Mouse (Mus musculus): ENCODE results near the gene Plpp3. TPM values are rescaled to one million over a fixed set of nuclear protein-coding genes. Genes with fewer than 3 reads are reported as not detected.

Plpp3 gene
- polyA plus RNA-seq, 1 experiment, result 7.0 TPM

GRCm38 (mm10) chr4:105253453-105254341, 96.5 kb downstream of the Plpp3 start:
- no peaks in the 10 kb centered on the region for H3K79me2 ChIP-seq (ENCODE audit: control insufficient read depth, insufficient read depth)
- H3K36me3 ChIP-seq (ENCODE audit: control insufficient read depth, insufficient read depth), result no peaks in the 10 kb centered on the region
- no peaks in the 10 kb centered on the region for H3K27me3 ChIP-seq (ENCODE audit: control insufficient read depth, insufficient read depth, insufficient read length)
- no peak overlapping the region for H3K4me3 ChIP-seq (ENCODE audit: insufficient read depth, poor library complexity, severe bottlenecking)
- no peak for TF ChIP-seq MYOD1 (IDR thresholded peaks at IDR 0.05; ENCODE audit: control insufficient read depth, insufficient read length, low read depth)
- TF ChIP-seq MYOG (IDR thresholded peaks at IDR 0.05; ENCODE audit: control insufficient read depth, extremely low read depth, insufficient read length), result no peak
- TF ChIP-seq MAX (IDR thresholded peaks at IDR 0.05), result no peak
- TF ChIP-seq CTCF (IDR thresholded peaks at IDR 0.05; ENCODE audit: control insufficient read depth, insufficient read depth, insufficient read length), result no peak
- no peak for TF ChIP-seq USF1 (IDR thresholded peaks at IDR 0.05; ENCODE audit: low read depth)
- no peak for TF ChIP-seq CEBPB (IDR thresholded peaks at IDR 0.05; ENCODE audit: low read depth)
- no peak for TF ChIP-seq FOSL1 (IDR thresholded peaks at IDR 0.05; ENCODE audit: insufficient read depth, low read length, poor library complexity, severe bottlenecking)
- H3ac ChIP-seq (ENCODE audit: control insufficient read depth, insufficient read length, low read depth), result no peak overlapping the region
- no peaks in the 10 kb centered on the region for H3K79me3 ChIP-seq (ENCODE audit: low read depth)

- no peak for TF ChIP-seq CEBPB (IDR thresholded peaks at IDR 0.05; ENCODE audit: low read depth)
- TF ChIP-seq CTCF (IDR thresholded peaks at IDR 0.05; ENCODE audit: control insufficient read depth, insufficient read depth, insufficient read length), result no peak
- no peak for TF ChIP-seq MYOG (IDR thresholded peaks at IDR 0.05; ENCODE audit: control insufficient read depth, extremely low read depth, insufficient read length)
- TF ChIP-seq FOSL1 (IDR thresholded peaks at IDR 0.05; ENCODE audit: insufficient read depth, low read length, poor library complexity, severe bottlenecking), result no peak
- no peak for TF ChIP-seq USF1 (IDR thresholded peaks at IDR 0.05; ENCODE audit: low read depth)
- no peak for TF ChIP-seq MAX (IDR thresholded peaks at IDR 0.05)
- Histone ChIP-seq H3K27me3 (ENCODE audit: control insufficient read depth, insufficient read depth, insufficient read length) (no peaks in the 10 kb centered on the region), H3K79me2 (ENCODE audit: control insufficient read depth, insufficient read depth) (no peaks in the 10 kb centered on the region), H3K36me3 (ENCODE audit: control insufficient read depth, insufficient read depth) (no peaks in the 10 kb centered on the region), H3ac (ENCODE audit: control insufficient read depth, insufficient read length, low read depth) (no peak overlapping the region), H3K4me3 (ENCODE audit: insufficient read depth, poor library complexity, severe bottlenecking) (no peak overlapping the region), H3K79me3 (ENCODE audit: low read depth) (no peaks in the 10 kb centered on the region)
These were observed 97.2 kb downstream of the Plpp3 start for GRCm38 (mm10) chr4:105254365-105254764.

GRCm38 (mm10) chr4:105255185-105255584, 98.0 kb downstream of the Plpp3 start:
- no peaks in the 10 kb centered on the region for H3K27me3 ChIP-seq (ENCODE audit: control insufficient read depth, insufficient read depth, insufficient read length)
- no peaks in the 10 kb centered on the region for H3K79me2 ChIP-seq (ENCODE audit: control insufficient read depth, insufficient read depth)

GRCm38 (mm10) chr4:105257667-105258560, 100.8 kb downstream of the Plpp3 start:
- no peaks in the 10 kb centered on the region for H3K36me3 ChIP-seq (ENCODE audit: control insufficient read depth, insufficient read depth)
- TF ChIP-seq MYOG (IDR thresholded peaks at IDR 0.05; ENCODE audit: control insufficient read depth, extremely low read depth, insufficient read length), result no peak
- no peak for TF ChIP-seq CTCF (IDR thresholded peaks at IDR 0.05; ENCODE audit: control insufficient read depth, insufficient read depth, insufficient read length)
- TF ChIP-seq CEBPB (IDR thresholded peaks at IDR 0.05; ENCODE audit: low read depth), result no peak
- TF ChIP-seq MYOD1 (IDR thresholded peaks at IDR 0.05; ENCODE audit: control insufficient read depth, insufficient read length, low read depth), result no peak
- TF ChIP-seq FOSL1 (IDR thresholded peaks at IDR 0.05; ENCODE audit: insufficient read depth, low read length, poor library complexity, severe bottlenecking), result no peak
- no peak for TF ChIP-seq MAX (IDR thresholded peaks at IDR 0.05)
- no peak for TF ChIP-seq USF1 (IDR thresholded peaks at IDR 0.05; ENCODE audit: low read depth)
- H3K79me2 ChIP-seq (ENCODE audit: control insufficient read depth, insufficient read depth), result no peaks in the 10 kb centered on the region
- H3K27me3 ChIP-seq (ENCODE audit: control insufficient read depth, insufficient read depth, insufficient read length), result no peaks in the 10 kb centered on the region
- no peaks in the 10 kb centered on the region for H3K79me3 ChIP-seq (ENCODE audit: low read depth)
- H3ac ChIP-seq (ENCODE audit: control insufficient read depth, insufficient read length, low read depth), result no peak overlapping the region
- no peak overlapping the region for H3K4me3 ChIP-seq (ENCODE audit: insufficient read depth, poor library complexity, severe bottlenecking)

More at GRCm38 (mm10) chr4:105255185-105255584, 98.0 kb downstream of the Plpp3 start:
- no peaks in the 10 kb centered on the region for H3K79me3 ChIP-seq (ENCODE audit: low read depth)
- no peak overlapping the region for H3K4me3 ChIP-seq (ENCODE audit: insufficient read depth, poor library complexity, severe bottlenecking)
- TF ChIP-seq CTCF (IDR thresholded peaks at IDR 0.05; ENCODE audit: control insufficient read depth, insufficient read depth, insufficient read length) (no peak), MYOD1 (IDR thresholded peaks at IDR 0.05; ENCODE audit: control insufficient read depth, insufficient read length, low read depth) (no peak), MAX (IDR thresholded peaks at IDR 0.05) (no peak), FOSL1 (IDR thresholded peaks at IDR 0.05; ENCODE audit: insufficient read depth, low read length, poor library complexity, severe bottlenecking) (no peak), CEBPB (IDR thresholded peaks at IDR 0.05; ENCODE audit: low read depth) (no peak), MYOG (IDR thresholded peaks at IDR 0.05; ENCODE audit: control insufficient read depth, extremely low read depth, insufficient read length) (no peak), USF1 (IDR thresholded peaks at IDR 0.05; ENCODE audit: low read depth) (no peak)
- H3K36me3 ChIP-seq (ENCODE audit: control insufficient read depth, insufficient read depth), result no peaks in the 10 kb centered on the region
- no peak overlapping the region for H3ac ChIP-seq (ENCODE audit: control insufficient read depth, insufficient read length, low read depth)

- Histone ChIP-seq H3K79me3 (ENCODE audit: low read depth) (no peaks in the 10 kb centered on the region), H3ac (ENCODE audit: control insufficient read depth, insufficient read length, low read depth) (no peak overlapping the region), H3K36me3 (ENCODE audit: control insufficient read depth, insufficient read depth) (no peaks in the 10 kb centered on the region), H3K79me2 (ENCODE audit: control insufficient read depth, insufficient read depth) (no peaks in the 10 kb centered on the region), H3K4me3 (ENCODE audit: insufficient read depth, poor library complexity, severe bottlenecking) (no peak overlapping the region), H3K27me3 (ENCODE audit: control insufficient read depth, insufficient read depth, insufficient read length) (no peaks in the 10 kb centered on the region)
- TF ChIP-seq CTCF (IDR thresholded peaks at IDR 0.05; ENCODE audit: control insufficient read depth, insufficient read depth, insufficient read length), result no peak
- TF ChIP-seq CEBPB (IDR thresholded peaks at IDR 0.05; ENCODE audit: low read depth), result no peak
These were observed 103.2 kb downstream of the Plpp3 start for GRCm38 (mm10) chr4:105260385-105260784.

All from C2C12 (cell line).